Mouse (Mus musculus) splenic B cell, adult 2 months (primary cell): ENCODE data around the gene Map7d1.
A peak's percentile ranks its signal among the peaks of the same experiment; 100 is the strongest.

Experiments
- DNase-seq: peaks from one replicate; pipeline ENCODE4 v3.0.0-alpha.2; 2011; ENCODE audit warnings: low read depth, low spot score
- H3K27me3 ChIP-seq: 2 replicates; pipeline ENCODE4 v1.6.1; 2012; ENCODE audit warnings: mild to moderate bottlenecking, low read length, moderate library complexity, mixed read lengths; ENCODE audit not compliant: control insufficient read depth, poor library complexity, insufficient read depth, severe bottlenecking
- H3K36me3 ChIP-seq: 2 replicates; pipeline ENCODE4 v1.6.1; 2012; ENCODE audit warnings: mild to moderate bottlenecking, low read length, moderate library complexity, mixed read lengths; ENCODE audit not compliant: control insufficient read depth, poor library complexity, insufficient read depth, severe bottlenecking

Gene Map7d1

GRCm38 (mm10) chr4:126205386-126205785 is 50.8 kb downstream of the Map7d1 start:
- no peaks in the 10 kb centered on the region for H3K27me3 ChIP-seq
- DNase-seq, result no peak
- H3K36me3 ChIP-seq, result no peaks in the 10 kb centered on the region

GRCm38 (mm10) chr4:126204661-126205230 is 51.4 kb downstream of the Map7d1 start:
- no peaks in the 10 kb centered on the region for H3K36me3 ChIP-seq
- peak; percentile 65 for DNase-seq
- H3K27me3 ChIP-seq, result no peaks in the 10 kb centered on the region

GRCm38 (mm10) chr4:126204016-126204415 is 52.1 kb downstream of the Map7d1 start:
- Histone ChIP-seq H3K36me3 (no peaks in the 10 kb centered on the region), H3K27me3 (no peaks in the 10 kb centered on the region)
- no peak for DNase-seq

- peak; percentile 22 for DNase-seq
- no peaks in the 10 kb centered on the region for H3K27me3 ChIP-seq
- no peaks in the 10 kb centered on the region for H3K36me3 ChIP-seq
Observed at GRCm38 (mm10) chr4:126203336-126203895, 52.7 kb downstream of the Map7d1 start.

- H3K36me3 ChIP-seq, result no peaks in the 10 kb centered on the region
Observed at GRCm38 (mm10) chr4:126202303-126203181, 53.6 kb downstream of the Map7d1 start, which contains the start of gene Thrap3. Thrap3 (minus strand) TSS chr4:126202760.

GRCm38 (mm10) chr4:126201514-126202302 is 54.4 kb downstream of the Map7d1 start:
- DNase-seq, result peak; percentile 71
- Histone ChIP-seq H3K27me3 (no peaks in the 10 kb centered on the region), H3K36me3 (no peaks in the 10 kb centered on the region)

More at GRCm38 (mm10) chr4:126202303-126203181, 53.6 kb downstream of the Map7d1 start, which contains the start of gene Thrap3:
- DNase-seq, result peak; percentile 99
- H3K27me3 ChIP-seq, result no peaks in the 10 kb centered on the region

GRCm38 (mm10) chr4:126200656-126201055 is 55.5 kb downstream of the Map7d1 start:
- DNase-seq, result no peak
- Histone ChIP-seq H3K27me3 (no peaks in the 10 kb centered on the region), H3K36me3 (0 out of 2 replicates have a peak, but pooled peaks cover 1% of the 10 kb centered on the region)

GRCm38 (mm10) chr4:126200036-126200435 is 56.1 kb downstream of the Map7d1 start:
- DNase-seq, result no peak
- no peaks in the 10 kb centered on the region for H3K27me3 ChIP-seq

GRCm38 (mm10) chr4:126199556-126199955 is 56.6 kb downstream of the Map7d1 start:
- DNase-seq, result no peak

More at GRCm38 (mm10) chr4:126200036-126200435, 56.1 kb downstream of the Map7d1 start:
- 0 out of 2 replicates have a peak, but pooled peaks cover 1% of the 10 kb centered on the region for H3K36me3 ChIP-seq

GRCm38 (mm10) chr4:126197485-126197884 is 58.7 kb downstream of the Map7d1 start:
- Histone ChIP-seq H3K27me3 (no peaks in the 10 kb centered on the region), H3K36me3 (peaks cover 3% of the 10 kb centered on the region; the same call in 1 of the 2 replicates)
- DNase-seq, result peak; percentile 25

More at GRCm38 (mm10) chr4:126199556-126199955, 56.6 kb downstream of the Map7d1 start:
- Histone ChIP-seq H3K27me3 (no peaks in the 10 kb centered on the region), H3K36me3 (0 out of 2 replicates have a peak, but pooled peaks cover 1% of the 10 kb centered on the region)

- DNase-seq, result no peak
Observed at GRCm38 (mm10) chr4:126194916-126195315, 61.2 kb downstream of the Map7d1 start.

GRCm38 (mm10) chr4:126194216-126194615 is 61.9 kb downstream of the Map7d1 start:
- no peak for DNase-seq
- Histone ChIP-seq H3K27me3 (no peaks in the 10 kb centered on the region), H3K36me3 (peaks cover 11% of the 10 kb centered on the region)

More at GRCm38 (mm10) chr4:126194916-126195315, 61.2 kb downstream of the Map7d1 start:
- H3K27me3 ChIP-seq, result no peaks in the 10 kb centered on the region
- peaks cover 9% of the 10 kb centered on the region for H3K36me3 ChIP-seq

- peaks cover 13% of the 10 kb centered on the region for H3K36me3 ChIP-seq
- H3K27me3 ChIP-seq, result no peaks in the 10 kb centered on the region
- DNase-seq, result no peak
Observed at GRCm38 (mm10) chr4:126190636-126191035, 65.5 kb downstream of the Map7d1 start.

GRCm38 (mm10) chr4:126187096-126187495 is 69.0 kb downstream of the Map7d1 start:
- peaks cover 20% of the 10 kb centered on the region for H3K36me3 ChIP-seq
- DNase-seq, result no peak
- no peaks in the 10 kb centered on the region for H3K27me3 ChIP-seq
